Mouse (Mus musculus): ENCODE measurements around the gene Gm11639. TPM values are rescaled to one million over a fixed set of nuclear protein-coding genes. Genes with fewer than 3 reads are reported as not detected.

Gene Gm11639
- polyA plus RNA-seq, 1 experiment from 2014 or later = not detected

- H3K4me3 ChIP-seq (ENCODE audit: inconsistent target) = no peak overlapping the region
- no peak overlapping the region for H3K27ac ChIP-seq
- H3K79me2 ChIP-seq (ENCODE audit: inconsistent target) = no peaks in the 10 kb centered on the region
- 55% methylated on average over 4 of the region's 4 CpGs for WGBS (ENCODE audit: missing documents)
- no peaks in the 10 kb centered on the region for H3K36me3 ChIP-seq (ENCODE audit: inconsistent target)
These were observed 266.8 kb downstream of the Gm11639 start for GRCm38 (mm10) chr11:104952349-104952748.

GRCm38 (mm10) chr11:104967862-104968261 lies 282.4 kb downstream of the Gm11639 start:
- Histone ChIP-seq H3K27ac (no peak overlapping the region), H3K79me2 (ENCODE audit: inconsistent target) (no peaks in the 10 kb centered on the region), H3K4me3 (ENCODE audit: inconsistent target) (no peak overlapping the region), H3K36me3 (ENCODE audit: inconsistent target) (no peaks in the 10 kb centered on the region)
- WGBS (ENCODE audit: missing documents) = 92% methylated on average over 1 of the region's 1 CpGs

- whole genome bisulfite sequencing (ENCODE audit: missing documents) = 85% methylated on average over 2 of the region's 2 CpGs
- Histone ChIP-seq H3K4me3 (ENCODE audit: inconsistent target) (no peak overlapping the region), H3K27ac (no peak overlapping the region), H3K36me3 (ENCODE audit: inconsistent target) (no peaks in the 10 kb centered on the region), H3K79me2 (ENCODE audit: inconsistent target) (no peaks in the 10 kb centered on the region)
These were observed 282.9 kb downstream of the Gm11639 start for GRCm38 (mm10) chr11:104968388-104968787.

GRCm38 (mm10) chr11:104971322-104971721 lies 285.8 kb downstream of the Gm11639 start:
- Histone ChIP-seq H3K36me3 (ENCODE audit: inconsistent target) (no peaks in the 10 kb centered on the region), H3K4me3 (ENCODE audit: inconsistent target) (no peak overlapping the region), H3K79me2 (ENCODE audit: inconsistent target) (no peaks in the 10 kb centered on the region), H3K27ac (no peak overlapping the region)
- WGBS (ENCODE audit: missing documents) = 39% methylated on average over 4 of the region's 4 CpGs

GRCm38 (mm10) chr11:104972480-104972879 lies 287.0 kb downstream of the Gm11639 start:
- 88% methylated on average over 5 of the region's 8 CpGs for WGBS (ENCODE audit: missing documents)
- H3K79me2 ChIP-seq (ENCODE audit: inconsistent target) = no peaks in the 10 kb centered on the region
- H3K4me3 ChIP-seq (ENCODE audit: inconsistent target) = no peak overlapping the region
- no peak overlapping the region for H3K27ac ChIP-seq
- H3K36me3 ChIP-seq (ENCODE audit: inconsistent target) = no peaks in the 10 kb centered on the region

GRCm38 (mm10) chr11:104977976-104978375 lies 292.5 kb downstream of the Gm11639 start:
- no peak overlapping the region for H3K27ac ChIP-seq
- H3K36me3 ChIP-seq (ENCODE audit: inconsistent target) = no peaks in the 10 kb centered on the region
- 97% methylated on average over 4 of the region's 5 CpGs for WGBS (ENCODE audit: missing documents)
- H3K4me3 ChIP-seq (ENCODE audit: inconsistent target) = no peak overlapping the region
- H3K79me2 ChIP-seq (ENCODE audit: inconsistent target) = no peaks in the 10 kb centered on the region

- 81% methylated on average over 10 of the region's 15 CpGs for WGBS (ENCODE audit: missing documents)
- Histone ChIP-seq H3K36me3 (ENCODE audit: inconsistent target) (no peaks in the 10 kb centered on the region), H3K27ac (no peak overlapping the region), H3K4me3 (ENCODE audit: inconsistent target) (no peak overlapping the region), H3K79me2 (ENCODE audit: inconsistent target) (no peaks in the 10 kb centered on the region)
These were observed 296.0 kb downstream of the Gm11639 start for GRCm38 (mm10) chr11:104981342-104982055.

- no peaks in the 10 kb centered on the region for H3K36me3 ChIP-seq (ENCODE audit: inconsistent target)
- no peak overlapping the region for H3K27ac ChIP-seq
- 23% methylated on average over 2 of the region's 2 CpGs for WGBS (ENCODE audit: missing documents)
- no peaks in the 10 kb centered on the region for H3K79me2 ChIP-seq (ENCODE audit: inconsistent target)
- no peak overlapping the region for H3K4me3 ChIP-seq (ENCODE audit: inconsistent target)
These were observed 323.7 kb downstream of the Gm11639 start for GRCm38 (mm10) chr11:105009232-105009631.

- no peaks in the 10 kb centered on the region for H3K36me3 ChIP-seq (ENCODE audit: inconsistent target)
- H3K79me2 ChIP-seq (ENCODE audit: inconsistent target) = no peaks in the 10 kb centered on the region
- WGBS (ENCODE audit: missing documents) = 77% methylated on average over 7 of the region's 7 CpGs
- no peak overlapping the region for H3K4me3 ChIP-seq (ENCODE audit: inconsistent target)
- no peak overlapping the region for H3K27ac ChIP-seq
These were observed 335.6 kb downstream of the Gm11639 start for GRCm38 (mm10) chr11:105021071-105021470.

- H3K4me3 ChIP-seq (ENCODE audit: inconsistent target) = no peak overlapping the region
- H3K27ac ChIP-seq = no peak overlapping the region
- WGBS (ENCODE audit: missing documents) = 73% methylated on average over 6 of the region's 6 CpGs
- no peaks in the 10 kb centered on the region for H3K36me3 ChIP-seq (ENCODE audit: inconsistent target)
- no peaks in the 10 kb centered on the region for H3K79me2 ChIP-seq (ENCODE audit: inconsistent target)
These were observed 343.3 kb downstream of the Gm11639 start for GRCm38 (mm10) chr11:105028744-105029348.

GRCm38 (mm10) chr11:105029525-105029924 lies 344.0 kb downstream of the Gm11639 start:
- Histone ChIP-seq H3K4me3 (ENCODE audit: inconsistent target) (no peak overlapping the region), H3K27ac (no peak overlapping the region), H3K79me2 (ENCODE audit: inconsistent target) (no peaks in the 10 kb centered on the region), H3K36me3 (ENCODE audit: inconsistent target) (no peaks in the 10 kb centered on the region)
- WGBS (ENCODE audit: missing documents) = 87% methylated on average over 8 of the region's 8 CpGs

GRCm38 (mm10) chr11:105030229-105030628 lies 344.7 kb downstream of the Gm11639 start:
- Histone ChIP-seq H3K36me3 (ENCODE audit: inconsistent target) (no peaks in the 10 kb centered on the region), H3K27ac (no peak overlapping the region), H3K4me3 (ENCODE audit: inconsistent target) (no peak overlapping the region), H3K79me2 (ENCODE audit: inconsistent target) (no peaks in the 10 kb centered on the region)
- 88% methylated on average over 6 of the region's 6 CpGs for whole genome bisulfite sequencing (ENCODE audit: missing documents)

- H3K36me3 ChIP-seq (ENCODE audit: inconsistent target) = no peaks in the 10 kb centered on the region
These were observed 345.6 kb downstream of the Gm11639 start for GRCm38 (mm10) chr11:105031103-105031502.

GRCm38 (mm10) chr11:105035081-105035480 lies 349.6 kb downstream of the Gm11639 start:
- no peak overlapping the region for H3K27ac ChIP-seq
- H3K79me2 ChIP-seq (ENCODE audit: inconsistent target) = no peaks in the 10 kb centered on the region
- H3K36me3 ChIP-seq (ENCODE audit: inconsistent target) = no peaks in the 10 kb centered on the region
- no peak overlapping the region for H3K4me3 ChIP-seq (ENCODE audit: inconsistent target)
- WGBS (ENCODE audit: missing documents) = 100% methylated on average over 1 of the region's 1 CpGs

More at GRCm38 (mm10) chr11:105031103-105031502, 345.6 kb downstream of the Gm11639 start:
- H3K27ac ChIP-seq = no peak overlapping the region
- H3K79me2 ChIP-seq (ENCODE audit: inconsistent target) = no peaks in the 10 kb centered on the region
- 91% methylated on average over 2 of the region's 2 CpGs for WGBS (ENCODE audit: missing documents)
- no peak overlapping the region for H3K4me3 ChIP-seq (ENCODE audit: inconsistent target)

- 95% methylated on average over 5 of the region's 5 CpGs for WGBS (ENCODE audit: missing documents)
- no peaks in the 10 kb centered on the region for H3K36me3 ChIP-seq (ENCODE audit: inconsistent target)
- H3K79me2 ChIP-seq (ENCODE audit: inconsistent target) = no peaks in the 10 kb centered on the region
- no peak within 1 kb of the TSS for H3K27ac ChIP-seq
- no peak within 1 kb of the TSS for H3K4me3 ChIP-seq (ENCODE audit: inconsistent target)
These were observed 377.8 kb downstream of the Gm11639 start, which contains the start of gene Efcab3 for GRCm38 (mm10) chr11:105063292-105063691. Gene Efcab3, plus strand, starts transcription at chr11:105063592.
